Mouse (Mus musculus): Measurements from ENCODE around the gene Arfip1. TPM values are rescaled to one million over a fixed set of nuclear protein-coding genes. Genes with fewer than 3 reads are reported as not detected.
"Not testable (repeated sequence)": the region's sequence is repeated elsewhere in the genome, so short reads cannot be mapped to it uniquely, and the experiment has no call there.

Arfip1 gene
- polyA plus RNA-seq, 1 experiment from 2014 or later, result 57.4 TPM

DNA sequence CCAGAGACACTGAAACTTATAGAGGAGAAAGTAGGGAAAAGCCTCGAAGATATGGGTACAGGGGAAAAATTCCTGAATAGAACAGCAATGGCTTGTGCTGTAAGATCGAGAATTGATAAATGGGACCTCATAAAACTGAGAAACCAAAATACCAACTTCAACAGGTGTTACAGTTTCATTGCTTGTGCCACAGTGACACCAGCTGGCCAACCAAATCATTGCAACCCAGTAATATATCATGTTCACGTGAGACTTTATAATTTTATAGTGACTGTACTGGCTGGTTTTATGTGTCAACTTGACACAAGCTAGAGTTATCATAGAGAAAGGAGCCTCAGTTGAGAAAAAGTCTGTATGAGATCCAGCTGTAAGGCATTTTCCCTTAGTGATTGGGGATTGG is 40.0 kb downstream of the Arfip1 start:
- not testable (repeated sequence) for ATAC-seq (ENCODE audit: insufficient number of reproducible peaks, insufficient read depth, low FRiP score, low read depth); H3K4me1 ChIP-seq (ENCODE audit: control insufficient read depth in 2 of 2, insufficient read depth in 2 of 2, low read length in 2 of 2); H3K4me2 ChIP-seq (ENCODE audit: low read length); H3K4me3 ChIP-seq (ENCODE audit: control insufficient read depth in 1 of 2, insufficient read depth in 1 of 2, low read depth in 1 of 2, low read length in 2 of 2); H3K9ac ChIP-seq (ENCODE audit: low read length); H3K27me3 ChIP-seq (ENCODE audit: control insufficient read depth, insufficient read depth, low read length); H3K27ac ChIP-seq (replicated peaks in 1 of 2; ENCODE audit: control insufficient read depth in 1 of 2, insufficient read depth in 1 of 2, low read depth in 2 of 2, low read length in 2 of 2); H3K36me3 ChIP-seq (ENCODE audit: control insufficient read depth, insufficient read depth, low read length); H3K9me3 ChIP-seq (ENCODE audit: control insufficient read depth, low read length)
- 30% methylated on average over 3 of the region's 3 CpGs for WGBS

DNA sequence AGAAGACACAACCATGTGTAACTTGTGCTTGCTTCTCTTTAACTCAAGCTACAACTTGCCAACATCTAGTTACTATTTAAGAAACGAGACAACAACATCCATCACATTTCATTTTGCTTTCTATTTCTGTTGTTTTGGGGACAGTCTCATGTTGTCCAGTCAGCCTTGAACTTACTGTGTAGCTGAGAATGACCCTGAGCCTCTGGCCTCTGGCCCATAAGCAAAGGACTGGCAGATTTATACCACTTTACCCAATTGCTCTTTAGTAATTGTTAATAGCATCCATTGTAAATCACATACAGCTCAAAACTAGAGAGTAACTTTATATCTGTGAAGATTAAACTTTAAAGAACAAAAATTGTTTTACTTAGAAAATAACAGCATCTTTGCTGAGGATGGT is 40.5 kb downstream of the Arfip1 start:
- H3K9ac ChIP-seq (ENCODE audit: low read length), result no peak overlapping the region
- H3K36me3 ChIP-seq (ENCODE audit: control insufficient read depth, insufficient read depth, low read length), result no peaks in the 10 kb centered on the region
- ATAC-seq (ENCODE audit: insufficient number of reproducible peaks, insufficient read depth, low FRiP score, low read depth), result no peak
- no peaks in the 10 kb centered on the region for H3K9me3 ChIP-seq (ENCODE audit: control insufficient read depth, low read length)
- H3K27me3 ChIP-seq (ENCODE audit: control insufficient read depth, insufficient read depth, low read length), result no peaks in the 10 kb centered on the region
- H3K27ac ChIP-seq (replicated peaks in 1 of 2; ENCODE audit: control insufficient read depth in 1 of 2, insufficient read depth in 1 of 2, low read depth in 2 of 2, low read length in 2 of 2), result no peak overlapping the region
- 0 out of 4 replicates have a peak, but pooled peaks cover 0 to 3% of the 10 kb centered on the region in 2 experiments for H3K4me1 ChIP-seq (ENCODE audit: control insufficient read depth in 2 of 2, insufficient read depth in 2 of 2, low read length in 2 of 2)
- 94% methylated on average over 1 of the region's 1 CpGs for WGBS
- H3K4me3 ChIP-seq (ENCODE audit: control insufficient read depth in 1 of 2, insufficient read depth in 1 of 2, low read depth in 1 of 2, low read length in 2 of 2), result no peak overlapping the region
- H3K4me2 ChIP-seq (ENCODE audit: low read length), result no peak overlapping the region

DNA sequence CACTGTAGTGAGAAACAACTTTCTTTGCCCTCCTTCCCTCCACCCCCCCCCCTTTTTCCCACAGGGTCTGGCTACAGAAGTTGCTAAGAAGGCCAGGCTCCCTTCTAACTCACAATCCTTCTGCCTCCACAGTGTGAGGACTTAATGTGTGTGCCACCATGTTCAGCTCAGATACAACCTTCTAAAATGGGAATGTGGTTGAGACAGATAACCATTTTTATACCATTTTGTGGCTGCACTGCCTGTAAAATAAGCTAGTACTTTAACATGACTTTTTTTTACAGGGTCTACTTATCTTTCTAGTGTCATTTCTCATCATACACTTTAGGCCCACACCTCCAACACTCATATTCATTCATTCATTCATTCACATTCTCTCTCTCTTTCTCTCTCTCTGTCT is 41.8 kb downstream of the Arfip1 start:
- H3K36me3 ChIP-seq (ENCODE audit: control insufficient read depth, insufficient read depth, low read length), result no peaks in the 10 kb centered on the region
- H3K4me1 ChIP-seq (ENCODE audit: control insufficient read depth in 2 of 2, insufficient read depth in 2 of 2, low read length in 2 of 2), result 0 out of 4 replicates have a peak, but pooled peaks cover 0 to 6% of the 10 kb centered on the region in 2 experiments
- H3K4me3 ChIP-seq (ENCODE audit: control insufficient read depth in 1 of 2, insufficient read depth in 1 of 2, low read depth in 1 of 2, low read length in 2 of 2), result no peak overlapping the region
- no peak overlapping the region for H3K4me2 ChIP-seq (ENCODE audit: low read length)
- no peak overlapping the region for H3K9ac ChIP-seq (ENCODE audit: low read length)
- no peak for ATAC-seq (ENCODE audit: insufficient number of reproducible peaks, insufficient read depth, low FRiP score, low read depth)
- H3K27me3 ChIP-seq (ENCODE audit: control insufficient read depth, insufficient read depth, low read length), result no peaks in the 10 kb centered on the region
- H3K9me3 ChIP-seq (ENCODE audit: control insufficient read depth, low read length), result no peaks in the 10 kb centered on the region
- no peak overlapping the region for H3K27ac ChIP-seq (replicated peaks in 1 of 2; ENCODE audit: control insufficient read depth in 1 of 2, insufficient read depth in 1 of 2, low read depth in 2 of 2, low read length in 2 of 2)

DNA sequence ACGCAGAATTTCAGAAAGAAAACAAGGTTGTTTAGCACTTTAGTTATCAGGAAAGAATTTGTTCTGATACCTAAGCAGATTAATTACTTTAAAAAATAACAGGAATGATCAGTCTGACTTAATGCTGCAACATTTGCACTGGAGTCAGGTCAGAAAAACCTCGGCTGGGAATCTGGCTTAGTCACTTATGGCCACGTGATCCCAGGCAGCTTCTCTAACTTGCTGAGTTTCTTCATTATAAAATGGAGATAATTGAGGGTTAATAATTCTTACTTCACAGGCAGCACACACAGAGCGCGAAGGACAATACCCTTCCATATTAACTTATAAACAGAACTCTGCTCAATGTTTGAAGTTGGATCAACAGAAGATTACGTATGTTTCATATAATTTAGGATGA is 45.4 kb downstream of the Arfip1 start:
- Histone ChIP-seq H3K27ac (replicated peaks in 1 of 2; ENCODE audit: control insufficient read depth in 1 of 2, insufficient read depth in 1 of 2, low read depth in 2 of 2, low read length in 2 of 2) (no peak overlapping the region), H3K27me3 (ENCODE audit: control insufficient read depth, insufficient read depth, low read length) (no peaks in the 10 kb centered on the region), H3K36me3 (ENCODE audit: control insufficient read depth, insufficient read depth, low read length) (peaks cover 22% of the 10 kb centered on the region), H3K9ac (ENCODE audit: low read length) (no peak overlapping the region), H3K4me1 (ENCODE audit: control insufficient read depth in 2 of 2, insufficient read depth in 2 of 2, low read length in 2 of 2) (0 out of 4 replicates have a peak, but pooled peaks cover 0 to 6% of the 10 kb centered on the region in 2 experiments), H3K9me3 (ENCODE audit: control insufficient read depth, low read length) (no peaks in the 10 kb centered on the region), H3K4me3 (ENCODE audit: control insufficient read depth in 1 of 2, insufficient read depth in 1 of 2, low read depth in 1 of 2, low read length in 2 of 2) (no peak overlapping the region), H3K4me2 (ENCODE audit: low read length) (no peak overlapping the region)
- 83% methylated on average over 6 of the region's 6 CpGs for WGBS
- no peak for ATAC-seq (ENCODE audit: insufficient number of reproducible peaks, insufficient read depth, low FRiP score, low read depth)

DNA sequence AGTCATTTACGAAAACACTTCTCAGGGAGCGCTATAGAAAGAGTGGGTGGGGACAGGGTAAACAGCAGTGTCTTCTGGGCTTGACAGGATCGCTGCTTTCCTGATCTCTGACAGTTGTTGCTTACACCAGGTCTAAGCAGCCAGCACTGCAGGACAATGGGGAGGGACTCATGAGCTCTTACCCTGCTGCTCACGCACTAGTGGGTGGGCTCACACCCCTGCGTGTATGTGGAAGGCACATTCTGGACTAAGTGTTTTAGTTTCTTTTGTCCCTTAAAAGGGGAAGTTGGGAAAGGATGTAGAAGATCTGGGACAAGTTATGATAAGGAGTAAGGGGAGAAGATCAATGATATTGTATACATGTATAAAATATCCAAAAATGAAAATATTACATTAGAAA is 49.2 kb downstream of the Arfip1 start:
- Histone ChIP-seq H3K9ac (ENCODE audit: low read length) (no peak overlapping the region), H3K27ac (replicated peaks in 1 of 2; ENCODE audit: control insufficient read depth in 1 of 2, insufficient read depth in 1 of 2, low read depth in 2 of 2, low read length in 2 of 2) (no peak overlapping the region), H3K9me3 (ENCODE audit: control insufficient read depth, low read length) (no peaks in the 10 kb centered on the region), H3K36me3 (ENCODE audit: control insufficient read depth, insufficient read depth, low read length) (peaks cover 28% of the 10 kb centered on the region), H3K27me3 (ENCODE audit: control insufficient read depth, insufficient read depth, low read length) (no peaks in the 10 kb centered on the region), H3K4me2 (ENCODE audit: low read length) (no peak overlapping the region), H3K4me3 (ENCODE audit: control insufficient read depth in 1 of 2, insufficient read depth in 1 of 2, low read depth in 1 of 2, low read length in 2 of 2) (no peak overlapping the region), H3K4me1 (ENCODE audit: control insufficient read depth in 2 of 2, insufficient read depth in 2 of 2, low read length in 2 of 2) (0 out of 4 replicates have a peak, but pooled peaks cover 0 to 3% of the 10 kb centered on the region in 2 experiments)
- 82% methylated on average over 5 of the region's 5 CpGs for WGBS
- no peak for ATAC-seq (ENCODE audit: insufficient number of reproducible peaks, insufficient read depth, low FRiP score, low read depth)

DNA sequence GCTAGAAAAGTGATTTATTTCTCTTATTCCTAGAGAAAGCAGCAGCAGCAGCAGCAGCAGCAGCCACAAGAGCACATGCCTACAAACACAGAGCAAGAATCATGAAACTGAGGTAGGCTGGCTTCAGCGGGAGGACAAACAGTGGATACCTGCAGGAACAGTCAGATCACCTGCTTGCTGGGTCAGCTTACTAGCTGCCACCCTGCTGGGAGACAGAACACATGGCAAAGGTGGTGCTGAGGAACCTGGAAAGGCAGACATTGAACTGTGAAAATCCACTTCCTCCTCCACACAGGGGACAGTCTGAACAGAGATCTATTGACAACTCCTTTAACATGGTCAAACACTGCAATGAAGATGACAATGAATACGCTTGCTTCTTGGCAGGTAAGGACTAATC is 53.4 kb downstream of the Arfip1 start:
- no peak overlapping the region for H3K9ac ChIP-seq (ENCODE audit: low read length)
- peaks cover 45% of the 10 kb centered on the region for H3K36me3 ChIP-seq (ENCODE audit: control insufficient read depth, insufficient read depth, low read length)
- H3K27me3 ChIP-seq (ENCODE audit: control insufficient read depth, insufficient read depth, low read length), result no peaks in the 10 kb centered on the region
- no peak for ATAC-seq (ENCODE audit: insufficient number of reproducible peaks, insufficient read depth, low FRiP score, low read depth)
- 83% methylated on average over 2 of the region's 2 CpGs for WGBS
- peaks cover 0 to 12% of the 10 kb centered on the region in 2 experiments; a peak in 2 of 4 replicates for H3K4me1 ChIP-seq (ENCODE audit: control insufficient read depth in 2 of 2, insufficient read depth in 2 of 2, low read length in 2 of 2)
- no peak overlapping the region for H3K27ac ChIP-seq (replicated peaks in 1 of 2; ENCODE audit: control insufficient read depth in 1 of 2, insufficient read depth in 1 of 2, low read depth in 2 of 2, low read length in 2 of 2)
- H3K4me2 ChIP-seq (ENCODE audit: low read length), result no peak overlapping the region
- H3K4me3 ChIP-seq (ENCODE audit: control insufficient read depth in 1 of 2, insufficient read depth in 1 of 2, low read depth in 1 of 2, low read length in 2 of 2), result no peak overlapping the region
- no peaks in the 10 kb centered on the region for H3K9me3 ChIP-seq (ENCODE audit: control insufficient read depth, low read length)

DNA sequence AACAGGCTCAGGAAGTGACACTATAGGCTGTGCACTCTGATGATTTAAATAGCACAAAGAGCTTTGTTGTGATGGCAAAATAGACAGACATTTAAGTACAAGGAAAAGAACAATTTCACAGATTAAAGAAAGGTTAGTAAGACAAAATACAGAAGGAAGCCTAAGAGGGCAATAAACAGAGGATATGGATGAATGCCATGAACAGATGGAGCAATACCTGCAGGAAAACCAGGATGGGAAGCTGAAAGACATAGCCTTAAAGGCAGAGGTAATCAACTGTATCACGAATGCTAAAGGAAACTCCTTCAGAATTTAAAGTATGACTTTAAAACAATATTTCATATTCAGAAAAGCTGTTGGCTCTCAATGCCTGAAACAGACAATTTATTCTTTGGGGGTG is 57.5 kb downstream of the Arfip1 start:
- WGBS, result 82% methylated on average over 1 of the region's 1 CpGs
- H3K27ac ChIP-seq (replicated peaks in 1 of 2; ENCODE audit: control insufficient read depth in 1 of 2, insufficient read depth in 1 of 2, low read depth in 2 of 2, low read length in 2 of 2), result no peak overlapping the region
- H3K4me2 ChIP-seq (ENCODE audit: low read length), result no peak overlapping the region
- ATAC-seq (ENCODE audit: insufficient number of reproducible peaks, insufficient read depth, low FRiP score, low read depth), result no peak
- H3K27me3 ChIP-seq (ENCODE audit: control insufficient read depth, insufficient read depth, low read length), result no peaks in the 10 kb centered on the region
- no peak overlapping the region for H3K9ac ChIP-seq (ENCODE audit: low read length)
- H3K4me1 ChIP-seq (ENCODE audit: control insufficient read depth in 2 of 2, insufficient read depth in 2 of 2, low read length in 2 of 2), result peaks cover 0 to 12% of the 10 kb centered on the region in 2 experiments; a peak in 2 of 4 replicates
- peaks cover 31% of the 10 kb centered on the region for H3K36me3 ChIP-seq (ENCODE audit: control insufficient read depth, insufficient read depth, low read length)
- H3K9me3 ChIP-seq (ENCODE audit: control insufficient read depth, low read length), result no peaks in the 10 kb centered on the region
- H3K4me3 ChIP-seq (ENCODE audit: control insufficient read depth in 1 of 2, insufficient read depth in 1 of 2, low read depth in 1 of 2, low read length in 2 of 2), result no peak overlapping the region

DNA sequence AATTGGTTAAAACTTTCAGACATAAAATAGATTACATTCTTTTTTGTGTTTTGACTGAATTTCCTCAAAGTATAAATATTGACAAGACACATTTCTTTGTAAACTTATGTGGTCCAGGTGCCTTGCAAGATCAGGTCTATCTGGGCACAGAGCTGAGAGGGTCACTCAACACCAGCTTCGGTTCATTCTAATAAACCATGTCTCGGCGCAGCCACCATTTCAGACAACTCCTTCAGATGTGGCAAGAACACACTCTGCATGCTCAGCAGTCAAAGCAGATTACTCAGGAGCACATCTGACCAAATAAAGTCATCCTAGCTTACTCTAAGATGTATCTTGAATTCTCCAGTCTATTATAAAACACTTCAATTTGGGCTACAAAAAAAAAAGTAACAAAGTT is 66.3 kb downstream of the Arfip1 start:
- no peaks in the 10 kb centered on the region for H3K9me3 ChIP-seq (ENCODE audit: control insufficient read depth, low read length)
- WGBS, result 90% methylated on average over 3 of the region's 3 CpGs
- no peak overlapping the region for H3K4me3 ChIP-seq (ENCODE audit: control insufficient read depth in 1 of 2, insufficient read depth in 1 of 2, low read depth in 1 of 2, low read length in 2 of 2)
- ATAC-seq (ENCODE audit: insufficient number of reproducible peaks, insufficient read depth, low FRiP score, low read depth), result no peak
- H3K4me2 ChIP-seq (ENCODE audit: low read length), result no peak overlapping the region
- H3K36me3 ChIP-seq (ENCODE audit: control insufficient read depth, insufficient read depth, low read length), result peaks cover 38% of the 10 kb centered on the region
- peaks cover 3 to 9% of the 10 kb centered on the region in 2 experiments; a peak in 3 of 4 replicates for H3K4me1 ChIP-seq (ENCODE audit: control insufficient read depth in 2 of 2, insufficient read depth in 2 of 2, low read length in 2 of 2)
- H3K9ac ChIP-seq (ENCODE audit: low read length), result no peak overlapping the region
- no peak overlapping the region for H3K27ac ChIP-seq (replicated peaks in 1 of 2; ENCODE audit: control insufficient read depth in 1 of 2, insufficient read depth in 1 of 2, low read depth in 2 of 2, low read length in 2 of 2)
- H3K27me3 ChIP-seq (ENCODE audit: control insufficient read depth, insufficient read depth, low read length), result no peaks in the 10 kb centered on the region
